Mouse (Mus musculus) liver, embryonic 15.5 days (tissue): ENCODE results near the gene Nsun5. TPM values are rescaled to one million over a fixed set of nuclear protein-coding genes. Genes with fewer than 3 reads are reported as not detected.

Experiments used
- ATAC-seq: fragments of 200-750 bp; cut with Nextera tagmentation; 2 replicates; pipeline ENCODE4 v1.8.0; 2017; ENCODE audit warnings: moderate number of reproducible peaks, mild to moderate bottlenecking, moderate library complexity; ENCODE audit not compliant: insufficient read depth
- H3K27ac ChIP-seq: fragments of 300-500 bp; sonication (generic); replicated peaks from 2 replicates; pipeline ENCODE4 v1.5.1; 2015; ENCODE audit warnings: mild to moderate bottlenecking, inconsistent platforms
- H3K27me3 ChIP-seq: fragments of 300-500 bp; sonication (generic); 2 replicates; pipeline ENCODE4 v1.6.1; 2015; ENCODE audit warnings: mild to moderate bottlenecking, inconsistent platforms
- H3K36me3 ChIP-seq: fragments of 300-500 bp; sonication (generic); replicated peaks from 2 replicates; pipeline ENCODE4 v1.6.1; 2015; ENCODE audit warnings: moderate library complexity, mild to moderate bottlenecking, inconsistent platforms
- H3K4me1 ChIP-seq: fragments of 300-500 bp; sonication (generic); replicated peaks from 2 replicates; pipeline ENCODE4 v1.6.1; 2015; ENCODE audit warnings: inconsistent platforms
- H3K4me2 ChIP-seq: fragments of 300-500 bp; sonication (generic); 2 replicates; pipeline ENCODE4 v1.6.1; 2015; ENCODE audit warnings: moderate library complexity, mild to moderate bottlenecking, inconsistent platforms
- H3K4me3 ChIP-seq: fragments of 300-500 bp; sonication (generic); replicated peaks from 2 replicates; pipeline ENCODE4 v1.5.1; 2015; ENCODE audit warnings: mild to moderate bottlenecking, inconsistent platforms
- H3K9ac ChIP-seq: fragments of 300-500 bp; sonication (generic); 2 replicates; pipeline ENCODE4 v1.6.1; 2015; ENCODE audit warnings: moderate library complexity, mild to moderate bottlenecking, inconsistent platforms
- H3K9me3 ChIP-seq: fragments of 300-500 bp; sonication (generic); replicated peaks from 2 replicates; pipeline ENCODE4 v1.6.1; 2016; ENCODE audit warnings: inconsistent platforms
- WGBS: fragments of 180-500 bp; shearing (Covaris S2); methylation state at CpG from one replicate; pipeline ENCODE4 v1.1.7; 2015; ENCODE audit warnings: mixed read lengths; ENCODE audit not compliant: insufficient replicate concordance; 5-methylcytosine and 5-hydroxymethylcytosine counted together
- polyA plus RNA-seq: library from polyadenylated mRNA; unstranded; fragments of >200 nt; fragmentation: Nextera tagmentation; extraction: Ambion mirVana; gene quantifications from 2 replicates; pipeline ENCODE4 v1.2.1, GENCODE M21; 2015

Gene Nsun5
- polyA plus RNA-seq, 1 experiment from 2014 or later, result 16.4 TPM

DNA sequence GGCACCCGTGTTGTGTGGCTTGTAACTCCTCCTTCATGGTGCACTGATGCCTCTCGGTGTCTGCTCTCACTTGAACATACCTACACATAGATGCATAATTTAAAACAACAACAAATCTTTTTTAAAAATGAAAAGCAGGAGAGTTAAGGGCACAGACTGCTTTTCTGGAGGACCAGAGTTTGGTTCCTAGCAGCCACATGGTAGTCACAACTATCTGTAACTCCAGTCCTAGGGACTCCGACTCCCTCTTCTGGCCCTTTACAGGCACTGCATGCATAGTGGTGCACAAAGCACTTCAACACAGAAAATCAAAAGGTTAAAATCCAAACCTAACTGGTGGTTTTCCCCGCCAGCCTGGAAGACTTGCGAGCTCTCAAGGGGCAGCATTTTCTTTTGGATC lies 3.8 kb downstream of the Nsun5 start:
- H3K9me3 ChIP-seq, result no peaks in the 10 kb centered on the region
- peaks cover 17% of the 10 kb centered on the region for H3K4me1 ChIP-seq
- no peak overlapping the region for H3K9ac ChIP-seq
- peaks cover 71% of the 10 kb centered on the region for H3K36me3 ChIP-seq
- 83% methylated on average over 5 of the region's 5 CpGs for WGBS
- H3K27ac ChIP-seq, result no peak overlapping the region
- H3K4me2 ChIP-seq, result no peak overlapping the region
- H3K4me3 ChIP-seq, result no peak overlapping the region
- no peaks in the 10 kb centered on the region for H3K27me3 ChIP-seq
- ATAC-seq, result no peak

DNA sequence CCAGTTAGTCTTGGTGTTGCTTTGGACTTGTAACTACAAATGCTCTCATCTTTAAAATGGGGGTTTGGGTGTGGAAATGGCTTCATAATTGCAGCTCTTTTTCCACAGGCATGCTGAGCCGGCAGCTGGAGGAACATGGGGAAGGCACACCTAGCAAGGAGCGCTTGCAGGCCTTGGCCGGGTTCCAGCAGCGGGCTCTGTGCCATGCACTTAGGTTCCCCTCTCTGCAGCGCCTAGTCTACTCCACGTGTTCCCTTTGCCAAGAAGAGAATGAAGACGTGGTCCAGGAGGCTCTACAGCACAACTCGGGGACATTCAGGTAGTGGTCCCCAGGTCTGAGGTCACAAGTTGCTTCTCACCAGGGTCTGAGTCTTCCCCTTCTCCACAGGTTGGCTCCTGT lies 5.4 kb downstream of the Nsun5 start:
- 77% methylated on average over 8 of the region's 8 CpGs for WGBS
- no peak overlapping the region for H3K9ac ChIP-seq
- ATAC-seq, result no peak
- no peak overlapping the region for H3K27ac ChIP-seq
- peaks cover 8% of the 10 kb centered on the region for H3K4me1 ChIP-seq
- no peak overlapping the region for H3K4me2 ChIP-seq
- no peaks in the 10 kb centered on the region for H3K9me3 ChIP-seq
- H3K36me3 ChIP-seq, result peaks cover 86% of the 10 kb centered on the region
- no peaks in the 10 kb centered on the region for H3K27me3 ChIP-seq
- H3K4me3 ChIP-seq, result no peak overlapping the region

- Histone ChIP-seq H3K4me1 (no peaks in the 10 kb centered on the region), H3K9ac (no peak overlapping the region), H3K27ac (no peak overlapping the region), H3K27me3 (no peaks in the 10 kb centered on the region), H3K9me3 (no peaks in the 10 kb centered on the region), H3K4me2 (no peak overlapping the region), H3K4me3 (no peak overlapping the region), H3K36me3 (peaks cover 97% of the 10 kb centered on the region)
- no peak for ATAC-seq
- 61% methylated on average over 2 of the region's 2 CpGs for WGBS
Measured at GRCm38 (mm10) chr5:135376341-135376740, 6.6 kb downstream of the Nsun5 start.

DNA sequence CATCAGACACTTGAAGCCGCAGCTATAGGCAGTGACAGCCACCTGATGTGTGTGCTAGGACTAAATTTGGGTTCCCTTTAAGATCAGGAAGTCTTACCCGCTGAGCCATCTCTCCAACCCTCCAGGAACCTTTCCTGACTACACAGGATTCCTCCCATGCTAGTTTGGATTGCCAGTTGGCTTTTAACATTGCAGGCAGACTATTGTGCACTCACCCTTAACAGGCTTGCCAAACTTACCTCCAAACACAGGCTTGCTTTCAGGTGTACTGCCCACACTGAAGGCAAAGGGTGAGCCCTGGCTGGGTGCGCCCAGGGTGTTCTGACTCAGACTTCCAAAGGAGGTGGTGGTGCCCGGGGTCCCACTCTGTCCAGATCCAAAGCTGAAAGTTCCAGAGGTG lies 10.9 kb downstream of the Nsun5 start:
- Histone ChIP-seq H3K4me1 (no peaks in the 10 kb centered on the region), H3K4me3 (no peak overlapping the region), H3K4me2 (no peak overlapping the region), H3K9ac (no peak overlapping the region), H3K27ac (no peak overlapping the region), H3K27me3 (no peaks in the 10 kb centered on the region), H3K9me3 (no peaks in the 10 kb centered on the region), H3K36me3 (peaks cover 98% of the 10 kb centered on the region)
- ATAC-seq, result no peak
- 77% methylated on average over 4 of the region's 4 CpGs for WGBS

GRCm38 (mm10) chr5:135381356-135381925 lies 11.7 kb downstream of the Nsun5 start:
- ATAC-seq, result no peak
- 83% methylated on average over 10 of the region's 10 CpGs for WGBS
- Histone ChIP-seq H3K27me3 (no peaks in the 10 kb centered on the region), H3K4me2 (no peak overlapping the region), H3K36me3 (peaks cover 94% of the 10 kb centered on the region), H3K9me3 (no peaks in the 10 kb centered on the region), H3K4me1 (no peaks in the 10 kb centered on the region), H3K4me3 (no peak overlapping the region), H3K27ac (no peak overlapping the region), H3K9ac (no peak overlapping the region)

- 76% methylated on average over 7 of the region's 7 CpGs for WGBS
Measured at GRCm38 (mm10) chr5:135382746-135383145, 13.0 kb downstream of the Nsun5 start.

DNA sequence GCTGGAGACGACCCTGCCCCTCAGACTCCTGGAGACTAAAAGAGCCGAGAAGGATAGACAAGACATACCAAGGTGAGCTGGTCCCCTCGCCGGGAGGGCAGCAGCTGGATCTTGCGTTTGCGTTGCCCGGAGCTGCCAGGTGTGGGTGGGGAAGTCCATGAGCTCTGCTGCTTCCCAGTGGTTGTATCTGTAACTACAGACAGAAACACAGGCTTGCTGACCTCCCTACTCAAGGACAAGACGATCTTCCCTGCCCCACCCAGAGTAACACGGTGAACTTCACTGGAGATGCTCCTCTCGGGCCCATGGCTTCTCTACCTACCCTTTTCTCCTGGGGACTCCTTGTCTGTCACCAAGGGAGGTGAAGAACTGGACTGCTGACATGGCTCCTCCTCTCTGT lies 14.0 kb downstream of the Nsun5 start:
- no peak for ATAC-seq
- no peak overlapping the region for H3K4me3 ChIP-seq
- no peak overlapping the region for H3K4me2 ChIP-seq
- peaks cover 94% of the 10 kb centered on the region for H3K36me3 ChIP-seq
- 80% methylated on average over 10 of the region's 10 CpGs for WGBS
- no peak overlapping the region for H3K27ac ChIP-seq
- H3K9ac ChIP-seq, result no peak overlapping the region
- no peaks in the 10 kb centered on the region for H3K4me1 ChIP-seq
- H3K27me3 ChIP-seq, result no peaks in the 10 kb centered on the region
- no peaks in the 10 kb centered on the region for H3K9me3 ChIP-seq

More at GRCm38 (mm10) chr5:135382746-135383145, 13.0 kb downstream of the Nsun5 start:
- H3K27ac ChIP-seq, result no peak overlapping the region
- no peak overlapping the region for H3K9ac ChIP-seq
- no peaks in the 10 kb centered on the region for H3K27me3 ChIP-seq
- H3K4me1 ChIP-seq, result no peaks in the 10 kb centered on the region
- no peak overlapping the region for H3K4me2 ChIP-seq
- no peaks in the 10 kb centered on the region for H3K9me3 ChIP-seq
- no peak overlapping the region for H3K4me3 ChIP-seq
- no peak for ATAC-seq
- peaks cover 94% of the 10 kb centered on the region for H3K36me3 ChIP-seq

GRCm38 (mm10) chr5:135394004-135394823 lies 24.5 kb downstream of the Nsun5 start, which contains the start of gene Pom121:
Gene Pom121, minus strand, starts transcription at chr5:135394546.
- under 1% methylated on average over 108 of the region's 110 CpGs for WGBS
- H3K27ac ChIP-seq, result peak within 1 kb of the TSS; percentile 89
- H3K36me3 ChIP-seq, result peaks cover 32% of the 10 kb centered on the region
- peaks cover 35% of the 10 kb centered on the region for H3K4me1 ChIP-seq
- no peaks in the 10 kb centered on the region for H3K27me3 ChIP-seq
- no peaks in the 10 kb centered on the region for H3K9me3 ChIP-seq
- H3K9ac ChIP-seq, result peak within 1 kb of the TSS; percentile 96
- H3K4me3 ChIP-seq, result peak within 1 kb of the TSS; percentile 94
- H3K4me2 ChIP-seq, result peak within 1 kb of the TSS; percentile 94
- ATAC-seq, result peak; percentile 90

GRCm38 (mm10) chr5:135395826-135396225 lies 26.1 kb downstream of the Nsun5 start:
- peaks cover 16% of the 10 kb centered on the region for H3K36me3 ChIP-seq
- H3K4me1 ChIP-seq, result peaks cover 35% of the 10 kb centered on the region
- no peaks in the 10 kb centered on the region for H3K9me3 ChIP-seq
- WGBS, result 35% methylated on average over 5 of the region's 5 CpGs
- ATAC-seq, result no peak
- no peak overlapping the region for H3K4me3 ChIP-seq
- H3K4me2 ChIP-seq, result no peak overlapping the region; the same call in 1 of the 2 replicates
- 0 out of 2 replicates have a peak overlapping the region, but pooled peaks have one; percentile 21 for H3K27ac ChIP-seq
- no peak overlapping the region for H3K9ac ChIP-seq
- no peaks in the 10 kb centered on the region for H3K27me3 ChIP-seq

DNA sequence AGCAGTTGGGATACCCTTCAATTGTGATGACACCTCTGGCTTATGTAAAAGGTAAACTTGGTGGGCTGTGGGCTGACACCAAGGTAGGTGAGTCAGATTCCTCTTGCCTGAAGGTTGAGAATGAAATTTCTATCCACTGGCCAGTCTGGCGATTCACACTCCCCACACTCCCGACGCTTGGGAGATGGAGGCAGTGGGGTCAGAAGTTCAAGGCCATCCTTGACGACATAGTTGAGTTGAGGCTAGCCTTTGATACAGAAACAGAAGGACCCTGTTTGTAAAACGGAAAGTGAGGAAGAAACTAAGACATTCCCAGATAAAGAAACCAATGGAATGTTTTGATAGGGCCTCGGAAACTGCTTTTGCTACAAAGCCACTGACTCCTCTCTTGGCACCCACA lies 29.6 kb downstream of the Nsun5 start:
- WGBS, result 48% methylated on average over 6 of the region's 6 CpGs
- H3K9ac ChIP-seq, result no peak overlapping the region
- ATAC-seq, result no peak

DNA sequence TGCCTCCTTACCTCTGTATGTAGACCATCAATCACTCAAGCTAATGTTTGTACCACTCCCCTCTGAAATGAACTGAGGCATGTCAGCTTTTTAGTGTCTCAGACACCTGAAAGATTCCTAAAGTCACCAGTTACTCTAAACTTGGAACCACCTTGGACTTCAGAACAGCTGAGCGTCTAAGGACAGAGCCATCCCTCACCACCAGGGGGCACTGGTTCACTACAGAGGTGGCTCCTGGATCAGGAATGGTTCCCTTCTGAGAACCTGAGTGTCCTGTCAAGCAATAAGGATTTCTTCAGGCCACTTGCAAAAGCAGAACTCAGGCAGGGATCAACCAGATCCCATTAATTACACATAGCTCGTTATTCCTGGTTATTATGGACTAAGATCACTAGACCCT lies 30.5 kb downstream of the Nsun5 start:
- WGBS, result 3% methylated on average over 2 of the region's 2 CpGs
- ATAC-seq, result peak; percentile 34; the same call in 1 of the 2 replicates
- no peaks in the 10 kb centered on the region for H3K9me3 ChIP-seq

More for the DNA sequence above, 29.6 kb downstream of the Nsun5 start:
- Histone ChIP-seq H3K4me1 (peaks cover 17% of the 10 kb centered on the region), H3K27ac (no peak overlapping the region), H3K9me3 (no peaks in the 10 kb centered on the region), H3K36me3 (no peaks in the 10 kb centered on the region), H3K4me3 (no peak overlapping the region), H3K27me3 (no peaks in the 10 kb centered on the region), H3K4me2 (no peak overlapping the region)

More for the DNA sequence above, 30.5 kb downstream of the Nsun5 start:
- H3K36me3 ChIP-seq, result no peaks in the 10 kb centered on the region
- H3K4me3 ChIP-seq, result no peak overlapping the region
- no peak overlapping the region for H3K4me2 ChIP-seq
- no peaks in the 10 kb centered on the region for H3K27me3 ChIP-seq
- H3K9ac ChIP-seq, result no peak overlapping the region
- no peak overlapping the region for H3K27ac ChIP-seq
- H3K4me1 ChIP-seq, result peaks cover 9% of the 10 kb centered on the region; the same call in 1 of the 2 replicates
